Mouse (Mus musculus) MEL (cell line): ENCODE measurements around the gene Ruvbl2. TPM values are rescaled to one million over a fixed set of nuclear protein-coding genes. Genes with fewer than 3 reads are reported as not detected.

Experiments used
- DNase-seq: peaks from one replicate; pipeline ENCODE4 v3.0.0; 2011; ENCODE audit warnings: low read depth, low spot score
- H3K27ac ChIP-seq: 2 replicates; pipeline ENCODE4 v1.5.1; 2012; ENCODE audit warnings: low read depth, mild to moderate bottlenecking, control low read depth, low read length, moderate library complexity; ENCODE audit not compliant: control insufficient read depth
- H3K27me3 ChIP-seq, 2 experiments: fragments of 150-350 bp in 1 of 2; sonication (generic) in 1 of 2; 2 replicates each; pipeline ENCODE4 v1.6.1; 2012; ENCODE audit warnings: low read length in 2 of 2, mild to moderate bottlenecking in 2 of 2, improper control_type of control experiment in 1 of 2, moderate library complexity in 1 of 2; ENCODE audit not compliant: insufficient read depth in 2 of 2, control insufficient read depth in 1 of 2
- H3K36me3 ChIP-seq, 2 experiments: 2 replicates each; pipeline ENCODE4 v1.6.1; 2012 to 2014; ENCODE audit warnings: low read length in 2 of 2, improper control_type of control experiment in 1 of 2, inconsistent platforms in 1 of 2, mild to moderate bottlenecking in 1 of 2; ENCODE audit not compliant: insufficient read depth in 2 of 2, control insufficient read depth in 1 of 2
- H3K4me1 ChIP-seq, 2 experiments: fragments of 150-350 bp in 1 of 2; sonication (generic) in 1 of 2; 2 replicates each; pipeline ENCODE4 v1.6.1; 2012; ENCODE audit warnings: low read length in 2 of 2, improper control_type of control experiment in 1 of 2, mild to moderate bottlenecking in 1 of 2; ENCODE audit not compliant: insufficient read depth in 2 of 2, control insufficient read depth in 1 of 2
- H3K4me3 ChIP-seq, 2 experiments: fragments of 150-350 bp in 1 of 2; sonication (generic) in 1 of 2; 2 replicates each; pipeline ENCODE4 v1.5.1; 2012; ENCODE audit warnings: low read depth in 2 of 2, low read length in 2 of 2, mild to moderate bottlenecking in 2 of 2, moderate library complexity in 2 of 2, control low read depth in 1 of 2, improper control_type of control experiment in 1 of 2; ENCODE audit not compliant: control insufficient read depth in 1 of 2, insufficient read depth in 1 of 2
- H3K79me2 ChIP-seq: 2 replicates; pipeline ENCODE4 v1.6.1; 2012; ENCODE audit warnings: mild to moderate bottlenecking, low read length, moderate library complexity; ENCODE audit not compliant: control insufficient read depth, poor library complexity, insufficient read depth
- H3K9ac ChIP-seq: 2 replicates; pipeline ENCODE4 v1.6.1; 2012; ENCODE audit warnings: low read depth, mild to moderate bottlenecking, control low read depth, low read length, moderate library complexity; ENCODE audit not compliant: control insufficient read depth, poor library complexity, severe bottlenecking
- H3K9me3 ChIP-seq: fragments of 150-350 bp; sonication (generic); replicated peaks from 2 replicates; pipeline ENCODE4 v1.6.1; 2012; ENCODE audit warnings: mild to moderate bottlenecking, low read length, improper control_type of control experiment, moderate library complexity; ENCODE audit not compliant: insufficient read depth
- BHLHE40 ChIP-seq: IDR thresholded peaks from 2 replicates; pipeline ENCODE4 v1.6.1; 2012; ENCODE audit warnings: low read depth, mild to moderate bottlenecking, inconsistent platforms, low read length, improper control_type of control experiment, borderline replicate concordance
- CTCF ChIP-seq, 3 experiments: IDR thresholded peaks in 2 of 3; conservative IDR thresholded peaks in 1 of 3; 2 replicates each; pipeline ENCODE4 v1.5.1; 2011 to 2012; ENCODE audit warnings: low read length in 3 of 3, low read depth in 2 of 3, mild to moderate bottlenecking in 2 of 3, improper control_type of control experiment in 1 of 3, inconsistent platforms in 1 of 3, mixed read lengths in 1 of 3, moderate library complexity in 1 of 3; ENCODE audit not compliant: control insufficient read depth in 1 of 3, insufficient read depth in 1 of 3, poor library complexity in 1 of 3, severe bottlenecking in 1 of 3
- ELF1 ChIP-seq: IDR thresholded peaks from 2 replicates; pipeline ENCODE4 v1.6.1; 2014; ENCODE audit warnings: low read depth, mild to moderate bottlenecking, inconsistent platforms, low read length, improper control_type of control experiment, moderate library complexity
- EP300 ChIP-seq, 2 experiments: IDR thresholded peaks; 2 replicates each; pipeline ENCODE4 v1.6.1; 2011; ENCODE audit warnings: improper control_type of control experiment in 2 of 2, low read length in 2 of 2, low read depth in 1 of 2, mild to moderate bottlenecking in 1 of 2
- ETS1 ChIP-seq: IDR thresholded peaks from 2 replicates; pipeline ENCODE4 v1.6.1; 2012; ENCODE audit warnings: low read depth, mild to moderate bottlenecking, inconsistent platforms, low read length, improper control_type of control experiment, moderate library complexity
- GABPA ChIP-seq: IDR thresholded peaks from 2 replicates; pipeline ENCODE4 v1.6.1; 2012; ENCODE audit warnings: low read depth, mild to moderate bottlenecking, inconsistent platforms, low read length, improper control_type of control experiment, moderate library complexity
- GATA1 ChIP-seq: IDR thresholded peaks from 2 replicates; pipeline ENCODE4 v1.6.1; 2011; ENCODE audit warnings: low read depth, low read length, improper control_type of control experiment
- HCFC1 ChIP-seq: IDR thresholded peaks from 2 replicates; pipeline ENCODE4 v1.6.1; 2012; ENCODE audit warnings: low read depth, mild to moderate bottlenecking, inconsistent platforms, low read length, improper control_type of control experiment, moderate library complexity
- JUND ChIP-seq: IDR thresholded peaks from 2 replicates; pipeline ENCODE4 v1.6.1; 2011; ENCODE audit warnings: low read depth, mild to moderate bottlenecking, improper control_type of control experiment, low read length
- MXI1 ChIP-seq: IDR thresholded peaks from 2 replicates; pipeline ENCODE4 v1.6.1; 2011; ENCODE audit warnings: mild to moderate bottlenecking, low read depth, low read length, improper control_type of control experiment
- MYB ChIP-seq: IDR thresholded peaks from 2 replicates; pipeline ENCODE4 v1.6.1; 2011; ENCODE audit warnings: mild to moderate bottlenecking, low read depth, low read length, improper control_type of control experiment
- MYC ChIP-seq: IDR thresholded peaks from 2 replicates; pipeline ENCODE4 v1.6.1; 2011; ENCODE audit warnings: low read depth, mild to moderate bottlenecking, low read length, improper control_type of control experiment, moderate library complexity
- NELFE ChIP-seq: IDR thresholded peaks from 2 replicates; pipeline ENCODE4 v1.6.1; 2011; ENCODE audit warnings: low read depth, low read length, improper control_type of control experiment
- POLR2A ChIP-seq, 2 experiments: IDR thresholded peaks; 2 replicates each; pipeline ENCODE4 v1.6.1; 2011 to 2012; ENCODE audit warnings: low read length in 2 of 2, mild to moderate bottlenecking in 2 of 2, control low read depth in 1 of 2, improper control_type of control experiment in 1 of 2, low read depth in 1 of 2, moderate library complexity in 1 of 2; ENCODE audit not compliant: control insufficient read depth in 1 of 2, insufficient read depth in 1 of 2, poor library complexity in 1 of 2
- RCOR1 ChIP-seq: IDR thresholded peaks from 2 replicates; pipeline ENCODE4 v1.6.1; 2012; ENCODE audit warnings: low read depth, mild to moderate bottlenecking, inconsistent platforms, low read length, improper control_type of control experiment
- SIN3A ChIP-seq: IDR thresholded peaks from 2 replicates; pipeline ENCODE4 v1.6.1; 2012; ENCODE audit warnings: low read length, improper control_type of control experiment, inconsistent platforms
- SMC3 ChIP-seq: IDR thresholded peaks from 2 replicates; pipeline ENCODE4 v1.6.1; 2011; ENCODE audit warnings: low read depth, low read length, improper control_type of control experiment
- TAL1 ChIP-seq: IDR thresholded peaks from 2 replicates; pipeline ENCODE4 v1.6.1; 2012; ENCODE audit warnings: mild to moderate bottlenecking, inconsistent platforms, low read length, moderate library complexity, mixed read lengths
- TBP ChIP-seq: IDR thresholded peaks from 2 replicates; pipeline ENCODE4 v1.8.0; 2011; ENCODE audit warnings: low read depth, low read length, improper control_type of control experiment
- USF1 ChIP-seq: IDR thresholded peaks from 2 replicates; pipeline ENCODE4 v1.6.1; 2014; ENCODE audit warnings: low read depth, mild to moderate bottlenecking, inconsistent platforms, low read length, improper control_type of control experiment, moderate library complexity
- USF2 ChIP-seq, 2 experiments: IDR thresholded peaks; 2 replicates each; pipeline ENCODE4 v1.6.1; 2011 to 2012; ENCODE audit warnings: improper control_type of control experiment in 2 of 2, low read length in 2 of 2, borderline replicate concordance in 1 of 2, inconsistent platforms in 1 of 2, low read depth in 1 of 2, mild to moderate bottlenecking in 1 of 2; ENCODE audit not compliant: insufficient read depth in 1 of 2
- ZC3H11A ChIP-seq: IDR thresholded peaks from 2 replicates; pipeline ENCODE4 v1.6.1; 2012; ENCODE audit warnings: low read depth, mild to moderate bottlenecking, inconsistent platforms, low read length, improper control_type of control experiment
- ZKSCAN1 ChIP-seq: IDR thresholded peaks from 2 replicates; pipeline ENCODE4 v1.6.1; 2012; ENCODE audit warnings: low read depth, mild to moderate bottlenecking, inconsistent platforms, low read length, improper control_type of control experiment, moderate library complexity
- ZMIZ1 ChIP-seq: IDR thresholded peaks from 2 replicates; pipeline ENCODE4 v1.6.1; 2012; ENCODE audit warnings: low read depth, mild to moderate bottlenecking, inconsistent platforms, low read length, improper control_type of control experiment, moderate library complexity
- ZNF384 ChIP-seq: IDR thresholded peaks from 2 replicates; pipeline ENCODE4 v1.6.1; 2012; ENCODE audit warnings: low read depth, mild to moderate bottlenecking, inconsistent platforms, low read length, improper control_type of control experiment
- polyA plus RNA-seq, 2 experiments: library from polyadenylated mRNA; stranded (reverse) in 1 of 2; unstranded in 1 of 2; fragments of >175 nt in 1 of 2; fragments of >200 nt in 1 of 2; gene quantifications; 2 replicates each; pipeline versions ENCODE4 v1.2.1 to v1.2.4; 2012; ENCODE audit warnings: low replicate concordance in 2 of 2, low read depth in 1 of 2; ENCODE audit not compliant: insufficient read length in 2 of 2, insufficient read depth in 1 of 2, missing spikeins in 1 of 2
- total RNA-seq: library from RNA; depleted of rRNA; stranded (reverse); fragments of 300-350 nt; gene quantifications from 2 replicates; pipeline ENCODE4 v1.2.3, GENCODE M21; 2012

The Ruvbl2 gene
- total and polyA plus RNA-seq, 3 experiments: 434 to 758 TPM; not detected in 1

- Histone ChIP-seq H3K27ac (no peak overlapping the region), H3K36me3 (peaks cover 30 to 34% of the 10 kb centered on the region in 2 experiments), H3K79me2 (no peaks in the 10 kb centered on the region; the same call in 1 of the 2 replicates), H3K27me3 (no peaks in the 10 kb centered on the region), H3K4me1 (peaks cover 3 to 6% of the 10 kb centered on the region in 2 experiments; a peak in 3 of 4 replicates), H3K4me3 (no peak overlapping the region), H3K9ac (no peak overlapping the region), H3K9me3 (no peaks in the 10 kb centered on the region)
- no peak for DNase-seq
- TF ChIP-seq MYB (no peak), ZMIZ1 (0 out of 2 replicates have a peak, but pooled peaks have one; percentile 33), USF2 (IDR thresholded peaks at IDR 0.05; ENCODE audit: borderline replicate concordance in 1 of 2, insufficient read depth in 1 of 2, low read depth in 1 of 2, low read length in 2 of 2) (no peak)
Measured at GRCm38 (mm10) chr7:45376057-45376456, 61.8 kb downstream of the Ruvbl2 start.

- H3K79me2 ChIP-seq: no peaks in the 10 kb centered on the region; the same call in 1 of the 2 replicates
- TF ChIP-seq EP300 (IDR thresholded peaks at IDR 0.05; ENCODE audit: low read depth in 1 of 2, low read length in 2 of 2) (peak; percentile 63 to 83; a peak in 3 of 4 replicates), NELFE (peak; percentile 18; the same call in 1 of the 2 replicates), MXI1 (0 out of 2 replicates have a peak, but pooled peaks have one; percentile 41), RCOR1 (peak; percentile 30; the same call in 1 of the 2 replicates), GATA1 (peak; percentile 59; the same call in 1 of the 2 replicates), ZNF384 (0 out of 2 replicates have a peak, but pooled peaks have one; percentile 39), ETS1 (peak; percentile 60), CTCF (IDR thresholded peaks at IDR 0.05 in 2 of 3, conservative IDR thresholded peaks at IDR 0.05 in 1 of 3; ENCODE audit: control insufficient read depth in 1 of 3, insufficient read depth in 1 of 3, low read depth in 2 of 3, low read length in 3 of 3, poor library complexity in 1 of 3, severe bottlenecking in 1 of 3) (no peak), MYC (no peak), SMC3 (no peak), ZMIZ1 (0 out of 2 replicates have a peak, but pooled peaks have one; percentile 26), USF2 (IDR thresholded peaks at IDR 0.05; ENCODE audit: borderline replicate concordance in 1 of 2, insufficient read depth in 1 of 2, low read depth in 1 of 2, low read length in 2 of 2) (no peak), TAL1 (peak; percentile 36), USF1 (no peak), ELF1 (peak; percentile 76), TBP (no peak; the same call in 1 of the 2 replicates), GABPA (no peak), POLR2A (IDR thresholded peaks at IDR 0.05; ENCODE audit: control insufficient read depth in 1 of 2, insufficient read depth in 1 of 2, low read depth in 1 of 2, low read length in 2 of 2, poor library complexity in 1 of 2) (peak in 1 of 2 experiments; percentile 23; a peak in 2 of 4 replicates), JUND (no peak), HCFC1 (peak; percentile 32; the same call in 1 of the 2 replicates), ZKSCAN1 (no peak), BHLHE40 (no peak), SIN3A (peak; percentile 61), ZC3H11A (no peak)
- H3K4me3 ChIP-seq: no peak overlapping the region
- H3K36me3 ChIP-seq: peaks cover 30 to 34% of the 10 kb centered on the region in 2 experiments
- peaks cover 6% of the 10 kb centered on the region in 2 experiments; a peak in 3 of 4 replicates for H3K4me1 ChIP-seq
- H3K27me3 ChIP-seq: no peaks in the 10 kb centered on the region
- H3K27ac ChIP-seq: peak overlapping the region; percentile 63
- H3K9ac ChIP-seq: no peak overlapping the region
- DNase-seq: peak; percentile 84
- no peaks in the 10 kb centered on the region for H3K9me3 ChIP-seq
Measured at GRCm38 (mm10) chr7:45374620-45375019, 63.3 kb downstream of the Ruvbl2 start.
